Mouse (Mus musculus): Measurements from ENCODE around the gene Nfam1. TPM values are rescaled to one million over a fixed set of nuclear protein-coding genes. Genes with fewer than 3 reads are reported as not detected.

The Nfam1 gene
- polyA plus RNA-seq, 1 experiment from 2014 or later = 2.2 TPM

GRCm38 (mm10) chr15:82992079-82992783 lies 40.9 kb downstream of the Nfam1 start:
- Histone ChIP-seq H3K4me2 (ENCODE audit: low read length) (no peak overlapping the region), H3K27me3 (ENCODE audit: insufficient read depth, low read length) (peaks cover 6% of the 10 kb centered on the region; the same call in 1 of the 2 replicates), H3K9me3 (replicated peaks; ENCODE audit: low read length) (no peaks in the 10 kb centered on the region), H3K4me1 (replicated peaks; ENCODE audit: insufficient read depth, low read length) (peaks cover 15% of the 10 kb centered on the region), H3K4me3 (replicated peaks; ENCODE audit: low read depth, low read length) (no peak overlapping the region), H3K9ac (ENCODE audit: low read depth, low read length) (no peak overlapping the region), H3K36me3 (ENCODE audit: insufficient read depth, low read length) (no peaks in the 10 kb centered on the region), H3K27ac (no peak overlapping the region)
- DNase-seq (ENCODE audit: low spot score) (no peak), ATAC-seq (replicated peaks; ENCODE audit: low FRiP score, low read depth) (no peak)
- 77% methylated on average over 13 of the region's 13 CpGs for WGBS
- TF ChIP-seq CTCF (IDR thresholded peaks at IDR 0.05; ENCODE audit: low read depth) = no peak

GRCm38 (mm10) chr15:82989190-82989704 lies 43.9 kb downstream of the Nfam1 start:
- ATAC-seq (replicated peaks; ENCODE audit: low FRiP score, low read depth) = 0 out of 2 replicates have a peak, but pooled peaks have one; percentile 14
- peaks cover 10% of the 10 kb centered on the region; the same call in 1 of the 2 replicates for H3K27me3 ChIP-seq (ENCODE audit: insufficient read depth, low read length)
- TF ChIP-seq CTCF (IDR thresholded peaks at IDR 0.05; ENCODE audit: low read depth) = peak; percentile 45; the same call in 1 of the 2 replicates
- H3K4me2 ChIP-seq (ENCODE audit: low read length) = peak overlapping the region; percentile 87; the same call in 1 of the 2 replicates
- H3K9ac ChIP-seq (ENCODE audit: low read depth, low read length) = no peak overlapping the region
- 32% methylated on average over 6 of the region's 6 CpGs for WGBS
- H3K4me3 ChIP-seq (replicated peaks; ENCODE audit: low read depth, low read length) = no peak overlapping the region
- DNase-seq (ENCODE audit: low spot score) = peak; percentile 67
- H3K9me3 ChIP-seq (replicated peaks; ENCODE audit: low read length) = no peaks in the 10 kb centered on the region
- no peaks in the 10 kb centered on the region for H3K36me3 ChIP-seq (ENCODE audit: insufficient read depth, low read length)
- H3K27ac ChIP-seq = no peak overlapping the region
- peaks cover 15% of the 10 kb centered on the region for H3K4me1 ChIP-seq (replicated peaks; ENCODE audit: insufficient read depth, low read length)

- H3K9me3 ChIP-seq (replicated peaks; ENCODE audit: low read length) = no peaks in the 10 kb centered on the region
- peaks cover 10% of the 10 kb centered on the region; the same call in 1 of the 2 replicates for H3K27me3 ChIP-seq (ENCODE audit: insufficient read depth, low read length)
- peak within 1 kb of the TSS; percentile 40 for H3K4me3 ChIP-seq (replicated peaks; ENCODE audit: low read depth, low read length)
- WGBS = under 1% methylated on average over 20 of the region's 20 CpGs
- peaks cover 19% of the 10 kb centered on the region for H3K4me1 ChIP-seq (replicated peaks; ENCODE audit: insufficient read depth, low read length)
- ATAC-seq (replicated peaks; ENCODE audit: low FRiP score, low read depth) (peak; percentile 78), DNase-seq (ENCODE audit: low spot score) (peak; percentile 95)
- TF ChIP-seq CTCF (IDR thresholded peaks at IDR 0.05; ENCODE audit: low read depth) = no peak; the same call in 1 of the 2 replicates
- no peaks in the 10 kb centered on the region for H3K36me3 ChIP-seq (ENCODE audit: insufficient read depth, low read length)
- no peak within 1 kb of the TSS for H3K27ac ChIP-seq
- peak within 1 kb of the TSS; percentile 87 for H3K4me2 ChIP-seq (ENCODE audit: low read length)
- peak within 1 kb of the TSS; percentile 42; the same call in 1 of the 2 replicates for H3K9ac ChIP-seq (ENCODE audit: low read depth, low read length)
Observed at GRCm38 (mm10) chr15:82987732-82988112, 45.4 kb downstream of the Nfam1 start, which contains the start of gene Tcf20. Gene Tcf20, minus strand, starts transcription at chr15:82987872.

GRCm38 (mm10) chr15:82987014-82987731 lies 45.9 kb downstream of the Nfam1 start:
- peak overlapping the region; percentile 87 for H3K4me2 ChIP-seq (ENCODE audit: low read length)
- H3K27me3 ChIP-seq (ENCODE audit: insufficient read depth, low read length) = peaks cover 10% of the 10 kb centered on the region; the same call in 1 of the 2 replicates
- ATAC-seq (replicated peaks; ENCODE audit: low FRiP score, low read depth) (no peak), DNase-seq (ENCODE audit: low spot score) (no peak)
- no peak for TF ChIP-seq CTCF (IDR thresholded peaks at IDR 0.05; ENCODE audit: low read depth)
- no peak overlapping the region for H3K27ac ChIP-seq
- H3K9me3 ChIP-seq (replicated peaks; ENCODE audit: low read length) = no peaks in the 10 kb centered on the region
- peak overlapping the region; percentile 42; the same call in 1 of the 2 replicates for H3K9ac ChIP-seq (ENCODE audit: low read depth, low read length)
- peak overlapping the region; percentile 40 for H3K4me3 ChIP-seq (replicated peaks; ENCODE audit: low read depth, low read length)
- under 1% methylated on average over 38 of the region's 38 CpGs for WGBS
- no peaks in the 10 kb centered on the region for H3K36me3 ChIP-seq (ENCODE audit: insufficient read depth, low read length)
- H3K4me1 ChIP-seq (replicated peaks; ENCODE audit: insufficient read depth, low read length) = peaks cover 21% of the 10 kb centered on the region

- no peak overlapping the region for H3K27ac ChIP-seq
- no peaks in the 10 kb centered on the region for H3K36me3 ChIP-seq (ENCODE audit: insufficient read depth, low read length)
- DNase-seq (ENCODE audit: low spot score) (no peak), ATAC-seq (replicated peaks; ENCODE audit: low FRiP score, low read depth) (no peak)
- no peak for TF ChIP-seq CTCF (IDR thresholded peaks at IDR 0.05; ENCODE audit: low read depth)
- H3K4me3 ChIP-seq (replicated peaks; ENCODE audit: low read depth, low read length) = no peak overlapping the region
- no peak overlapping the region for H3K4me2 ChIP-seq (ENCODE audit: low read length)
- H3K27me3 ChIP-seq (ENCODE audit: insufficient read depth, low read length) = 0 out of 2 replicates have a peak, but pooled peaks cover 4% of the 10 kb centered on the region
- H3K4me1 ChIP-seq (replicated peaks; ENCODE audit: insufficient read depth, low read length) = peaks cover 30% of the 10 kb centered on the region
- no peak overlapping the region for H3K9ac ChIP-seq (ENCODE audit: low read depth, low read length)
- no peaks in the 10 kb centered on the region for H3K9me3 ChIP-seq (replicated peaks; ENCODE audit: low read length)
- 64% methylated on average over 7 of the region's 7 CpGs for WGBS
Observed at GRCm38 (mm10) chr15:82984574-82984973, 48.5 kb downstream of the Nfam1 start.

GRCm38 (mm10) chr15:82984097-82984496 lies 49.0 kb downstream of the Nfam1 start:
- ATAC-seq (replicated peaks; ENCODE audit: low FRiP score, low read depth) (no peak), DNase-seq (ENCODE audit: low spot score) (no peak)
- no peak overlapping the region for H3K4me2 ChIP-seq (ENCODE audit: low read length)
- no peaks in the 10 kb centered on the region for H3K9me3 ChIP-seq (replicated peaks; ENCODE audit: low read length)
- 20% methylated on average over 4 of the region's 4 CpGs for WGBS
- no peak overlapping the region for H3K27ac ChIP-seq
- H3K9ac ChIP-seq (ENCODE audit: low read depth, low read length) = no peak overlapping the region
- 0 out of 2 replicates have a peak, but pooled peaks cover 4% of the 10 kb centered on the region for H3K27me3 ChIP-seq (ENCODE audit: insufficient read depth, low read length)
- H3K36me3 ChIP-seq (ENCODE audit: insufficient read depth, low read length) = no peaks in the 10 kb centered on the region
- H3K4me3 ChIP-seq (replicated peaks; ENCODE audit: low read depth, low read length) = no peak overlapping the region
- TF ChIP-seq CTCF (IDR thresholded peaks at IDR 0.05; ENCODE audit: low read depth) = no peak
- H3K4me1 ChIP-seq (replicated peaks; ENCODE audit: insufficient read depth, low read length) = peaks cover 27% of the 10 kb centered on the region
